Mouse (Mus musculus) forebrain, embryonic 11.5 days (tissue): Measurements from ENCODE around the gene Tmie. TPM values are rescaled to one million over a fixed set of nuclear protein-coding genes. Genes with fewer than 3 reads are reported as not detected.

Experiments used
- ATAC-seq: fragments of 200-750 bp; cut with Nextera tagmentation; replicated peaks from 2 replicates; pipeline ENCODE4 v1.8.0; 2017; ENCODE audit warnings: moderate TSS enrichment; ENCODE audit not compliant: low FRiP score
- DNase-seq: peaks from one replicate; pipeline ENCODE4 v3.0.0-alpha.2; 2017; ENCODE audit warnings: low spot score
- H3K27ac ChIP-seq: fragments of 300-500 bp; sonication (generic); 2 replicates; pipeline ENCODE4 v1.5.1; 2014; ENCODE audit warnings: low read depth, low read length
- H3K27me3 ChIP-seq: fragments of 300-500 bp; sonication (generic); 2 replicates; pipeline ENCODE4 v1.6.1; 2014; ENCODE audit warnings: mild to moderate bottlenecking, low read length, mixed read lengths; ENCODE audit not compliant: control insufficient read depth, insufficient read depth
- H3K36me3 ChIP-seq: fragments of 300-500 bp; sonication (generic); 2 replicates; pipeline ENCODE4 v1.6.1; 2014; ENCODE audit warnings: mild to moderate bottlenecking, low read length, moderate library complexity, mixed read lengths; ENCODE audit not compliant: control insufficient read depth, insufficient read depth
- H3K4me1 ChIP-seq: fragments of 300-500 bp; sonication (generic); replicated peaks from 2 replicates; pipeline ENCODE4 v1.6.1; 2014; ENCODE audit warnings: low read length, mixed read lengths; ENCODE audit not compliant: control insufficient read depth, insufficient read depth
- H3K4me2 ChIP-seq: fragments of 300-500 bp; sonication (generic); 2 replicates; pipeline ENCODE4 v1.6.1; 2014; ENCODE audit warnings: low read depth, mild to moderate bottlenecking, low read length, moderate library complexity, mixed read lengths; ENCODE audit not compliant: severe bottlenecking
- H3K4me3 ChIP-seq: fragments of 300-500 bp; sonication (generic); 2 replicates; pipeline ENCODE4 v1.5.1; 2014; ENCODE audit warnings: low read depth, low read length
- H3K9ac ChIP-seq: fragments of 300-500 bp; sonication (generic); 2 replicates; pipeline ENCODE4 v1.6.1; 2014; ENCODE audit warnings: low read length
- H3K9me3 ChIP-seq: fragments of 300-500 bp; sonication (generic); 2 replicates; pipeline ENCODE4 v1.6.1; 2016; ENCODE audit warnings: low read length, mixed read lengths; ENCODE audit not compliant: control insufficient read depth
- WGBS: fragments of 180-500 bp; shearing (Covaris S2); extraction: QIAGEN DNeasy Blood & Tissue Kit; methylation state at CpG from one replicate; pipeline ENCODE4 v1.1.7; 2014; 5-methylcytosine and 5-hydroxymethylcytosine counted together
- polyA plus RNA-seq: library from polyadenylated mRNA; unstranded; fragments of >200 nt; fragmentation: Nextera tagmentation; extraction: Ambion mirVana; gene quantifications from 2 replicates; pipeline ENCODE4 v1.2.1, GENCODE M21; 2014

Gene Tmie
- polyA plus RNA-seq, 1 experiment from 2014 or later, result 0.07 TPM

GRCm38 (mm10) chr9:110858967-110859596 lies 20.8 kb downstream of the Tmie start:
- Histone ChIP-seq H3K9me3 (no peaks in the 10 kb centered on the region), H3K4me2 (no peak overlapping the region), H3K4me1 (0 out of 2 replicates have a peak, but pooled peaks cover 3% of the 10 kb centered on the region), H3K4me3 (no peak overlapping the region), H3K36me3 (no peaks in the 10 kb centered on the region), H3K9ac (no peak overlapping the region), H3K27me3 (peaks cover 6% of the 10 kb centered on the region; the same call in 1 of the 2 replicates), H3K27ac (no peak overlapping the region)
- no peak for ATAC-seq
- no peak for DNase-seq
- WGBS, result 92% methylated on average over 5 of the region's 5 CpGs

- H3K4me1 ChIP-seq, result 0 out of 2 replicates have a peak, but pooled peaks cover 3% of the 10 kb centered on the region
- no peak overlapping the region for H3K4me3 ChIP-seq
- DNase-seq (no peak), ATAC-seq (no peak)
- peaks cover 6% of the 10 kb centered on the region; the same call in 1 of the 2 replicates for H3K27me3 ChIP-seq
- 65% methylated on average over 5 of the region's 5 CpGs for WGBS
- H3K36me3 ChIP-seq, result no peaks in the 10 kb centered on the region
- H3K4me2 ChIP-seq, result no peak overlapping the region
- no peaks in the 10 kb centered on the region for H3K9me3 ChIP-seq
- H3K9ac ChIP-seq, result no peak overlapping the region
- no peak overlapping the region for H3K27ac ChIP-seq
Observed at GRCm38 (mm10) chr9:110858523-110858922, 21.4 kb downstream of the Tmie start.

GRCm38 (mm10) chr9:110857781-110858472 lies 22.0 kb downstream of the Tmie start, which contains the start of gene Prss50:
Gene Prss50 (plus strand): TSS chr9:110857967.
- H3K27ac ChIP-seq, result no peak within 1 kb of the TSS
- 9% methylated on average over 43 of the region's 50 CpGs for WGBS
- no peak for ATAC-seq
- peaks cover 6% of the 10 kb centered on the region; the same call in 1 of the 2 replicates for H3K27me3 ChIP-seq
- H3K9ac ChIP-seq, result peak within 1 kb of the TSS; percentile 35; the same call in 1 of the 2 replicates
- peak; percentile 63 for DNase-seq
- H3K9me3 ChIP-seq, result no peaks in the 10 kb centered on the region
- H3K4me2 ChIP-seq, result peak within 1 kb of the TSS; percentile 52
- H3K4me1 ChIP-seq, result 0 out of 2 replicates have a peak, but pooled peaks cover 3% of the 10 kb centered on the region
- no peaks in the 10 kb centered on the region for H3K36me3 ChIP-seq
- H3K4me3 ChIP-seq, result peak within 1 kb of the TSS; percentile 25

- H3K27ac ChIP-seq, result no peak overlapping the region
- no peak overlapping the region for H3K4me3 ChIP-seq
- 0 out of 2 replicates have a peak, but pooled peaks cover 3% of the 10 kb centered on the region for H3K4me1 ChIP-seq
- ATAC-seq (no peak), DNase-seq (no peak)
- no peaks in the 10 kb centered on the region for H3K36me3 ChIP-seq
- H3K4me2 ChIP-seq, result no peak overlapping the region
- no peaks in the 10 kb centered on the region for H3K9me3 ChIP-seq
- peaks cover 6% of the 10 kb centered on the region; the same call in 1 of the 2 replicates for H3K27me3 ChIP-seq
- 77% methylated on average over 4 of the region's 4 CpGs for WGBS
- no peak overlapping the region for H3K9ac ChIP-seq
Observed at GRCm38 (mm10) chr9:110856920-110857319, 23.0 kb downstream of the Tmie start.

- ATAC-seq (no peak), DNase-seq (no peak)
- no peak overlapping the region for H3K4me2 ChIP-seq
- H3K4me1 ChIP-seq, result 0 out of 2 replicates have a peak, but pooled peaks cover 3% of the 10 kb centered on the region
- H3K9me3 ChIP-seq, result no peaks in the 10 kb centered on the region
- WGBS, result 85% methylated on average over 7 of the region's 7 CpGs
- no peak overlapping the region for H3K4me3 ChIP-seq
- no peaks in the 10 kb centered on the region for H3K36me3 ChIP-seq
- no peak overlapping the region for H3K9ac ChIP-seq
- peaks cover 6% of the 10 kb centered on the region; the same call in 1 of the 2 replicates for H3K27me3 ChIP-seq
- H3K27ac ChIP-seq, result no peak overlapping the region
Observed at GRCm38 (mm10) chr9:110855903-110856302, 24.0 kb downstream of the Tmie start.

GRCm38 (mm10) chr9:110849162-110849561 lies 30.8 kb downstream of the Tmie start:
- DNase-seq (no peak), ATAC-seq (no peak)
- Histone ChIP-seq H3K36me3 (no peaks in the 10 kb centered on the region), H3K27me3 (no peaks in the 10 kb centered on the region), H3K4me2 (no peak overlapping the region), H3K9ac (no peak overlapping the region), H3K27ac (no peak overlapping the region), H3K4me3 (no peak overlapping the region), H3K9me3 (no peaks in the 10 kb centered on the region), H3K4me1 (no peaks in the 10 kb centered on the region)
- WGBS, result 80% methylated on average over 7 of the region's 7 CpGs

- H3K27ac ChIP-seq, result no peak within 1 kb of the TSS
- no peak within 1 kb of the TSS for H3K4me3 ChIP-seq
- 89% methylated on average over 10 of the region's 10 CpGs for WGBS
- ATAC-seq (no peak), DNase-seq (no peak)
- no peaks in the 10 kb centered on the region for H3K27me3 ChIP-seq
- no peak within 1 kb of the TSS for H3K9ac ChIP-seq
- no peak within 1 kb of the TSS for H3K4me2 ChIP-seq
- no peaks in the 10 kb centered on the region for H3K36me3 ChIP-seq
- no peaks in the 10 kb centered on the region for H3K9me3 ChIP-seq
- H3K4me1 ChIP-seq, result no peaks in the 10 kb centered on the region
Observed at GRCm38 (mm10) chr9:110844206-110844605, 35.7 kb downstream of the Tmie start, which contains the start of gene Prss46. Gene Prss46 (plus strand): TSS chr9:110844506.

- Histone ChIP-seq H3K27ac (no peak overlapping the region), H3K4me1 (no peaks in the 10 kb centered on the region), H3K27me3 (no peaks in the 10 kb centered on the region), H3K9ac (no peak overlapping the region), H3K4me3 (no peak overlapping the region), H3K36me3 (no peaks in the 10 kb centered on the region), H3K9me3 (no peaks in the 10 kb centered on the region), H3K4me2 (no peak overlapping the region)
- 82% methylated on average over 2 of the region's 2 CpGs for WGBS
- no peak for DNase-seq
- no peak for ATAC-seq
Observed at GRCm38 (mm10) chr9:110841438-110841837, 38.5 kb downstream of the Tmie start.
